Mouse (Mus musculus): Measurements from ENCODE around the gene H2al1i.
"Not testable (repeated sequence)": the region's sequence is repeated elsewhere in the genome, so short reads cannot be mapped to it uniquely, and the experiment has no call there.

GRCm38 (mm10) chrX:11327522-11327921 lies 3.1 kb downstream of the H2al1i start, which contains the start of gene H2al1j:
- not testable (repeated sequence) for TF ChIP-seq CTCF (IDR thresholded peaks at IDR 0.05; ENCODE audit: control insufficient read depth, insufficient read depth, insufficient read length); MAX (IDR thresholded peaks at IDR 0.05); MYOG (IDR thresholded peaks at IDR 0.05; ENCODE audit: control insufficient read depth, extremely low read depth, insufficient read length); CEBPB (IDR thresholded peaks at IDR 0.05; ENCODE audit: low read depth)
